Mouse (Mus musculus) cerebellum, postnatal 25 days (tissue): ENCODE data around the gene Lmod1.

Experiments
- DNase-seq, 2 experiments: peaks; one replicate each; pipeline ENCODE4 v3.0.0; 2021; ENCODE audit warnings: mixed read lengths in 2 of 2

Lmod1 gene

DNA sequence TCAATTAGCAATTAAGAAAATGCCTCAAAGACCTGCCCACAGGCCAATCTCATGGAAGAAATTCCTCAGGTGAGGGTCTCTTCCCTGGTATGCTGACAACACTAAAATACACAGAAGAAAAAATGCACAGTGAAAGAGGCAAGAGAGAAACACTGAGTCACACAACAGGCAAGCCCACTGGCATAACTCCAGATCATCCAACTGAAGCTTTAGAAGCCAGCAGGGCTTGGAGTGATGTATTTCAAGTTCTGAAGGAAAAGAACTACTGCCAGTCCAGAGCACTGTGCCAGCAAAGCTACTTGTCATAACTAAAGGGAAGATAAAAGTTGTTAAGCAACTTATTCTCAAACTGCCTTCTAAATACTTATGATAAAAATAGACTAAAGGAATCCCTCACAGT is 89.4 kb downstream of the Lmod1 start:
- no peak for DNase-seq
